Mouse (Mus musculus) heart, embryonic 13.5 days (tissue): ENCODE measurements around the gene Zfpl1. TPM values are rescaled to one million over a fixed set of nuclear protein-coding genes. Genes with fewer than 3 reads are reported as not detected.

Experiments used
- ATAC-seq: fragments of 200-750 bp; cut with Nextera tagmentation; 2 replicates; pipeline ENCODE4 v1.8.0; 2017; ENCODE audit warnings: moderate TSS enrichment; ENCODE audit not compliant: insufficient number of reproducible peaks, low FRiP score, low TSS enrichment; ENCODE audit errors: extremely low read depth
- H3K27ac ChIP-seq: fragments of 300-500 bp; sonication (generic); replicated peaks from 2 replicates; pipeline ENCODE4 v1.5.1; 2015; ENCODE audit warnings: moderate library complexity, mild to moderate bottlenecking, inconsistent platforms
- H3K27me3 ChIP-seq: fragments of 300-500 bp; sonication (generic); replicated peaks from 2 replicates; pipeline ENCODE4 v1.6.1; 2015; ENCODE audit warnings: mild to moderate bottlenecking, inconsistent platforms
- H3K36me3 ChIP-seq: fragments of 300-500 bp; sonication (generic); 2 replicates; pipeline ENCODE4 v1.6.1; 2015; ENCODE audit warnings: mild to moderate bottlenecking, inconsistent platforms
- H3K4me1 ChIP-seq: fragments of 300-500 bp; sonication (generic); 2 replicates; pipeline ENCODE4 v1.6.1; 2015; ENCODE audit warnings: inconsistent platforms
- H3K4me2 ChIP-seq: fragments of 300-500 bp; sonication (generic); 2 replicates; pipeline ENCODE4 v1.6.1; 2015; ENCODE audit warnings: inconsistent platforms, mild to moderate bottlenecking, moderate library complexity
- H3K4me3 ChIP-seq: fragments of 300-500 bp; sonication (generic); 2 replicates; pipeline ENCODE4 v1.5.1; 2015; ENCODE audit warnings: moderate library complexity, mild to moderate bottlenecking, inconsistent platforms
- H3K9ac ChIP-seq: fragments of 300-500 bp; sonication (generic); 2 replicates; pipeline ENCODE4 v1.6.1; 2015; ENCODE audit warnings: inconsistent platforms, mild to moderate bottlenecking, moderate library complexity
- H3K9me3 ChIP-seq: fragments of 300-500 bp; sonication (generic); 2 replicates; pipeline ENCODE4 v1.6.1; 2016; ENCODE audit warnings: inconsistent platforms
- WGBS: fragments of 180-500 bp; shearing (Covaris S2); methylation state at CpG from one replicate; pipeline ENCODE4 v1.1.7; 2015; ENCODE audit warnings: mixed read lengths; 5-methylcytosine and 5-hydroxymethylcytosine counted together
- polyA plus RNA-seq: library from polyadenylated mRNA; unstranded; fragments of >200 nt; fragmentation: Nextera tagmentation; extraction: Ambion mirVana; gene quantifications from 2 replicates; pipeline ENCODE4 v1.2.1, GENCODE M21; 2015

Zfpl1 gene
- polyA plus RNA-seq, 1 experiment from 2014 or later, result 53.7 TPM

GRCm38 (mm10) chr19:6067011-6067723 is 17.6 kb downstream of the Zfpl1 start:
- H3K4me2 ChIP-seq, result peak overlapping the region; percentile 99
- H3K36me3 ChIP-seq, result peaks cover 35% of the 10 kb centered on the region
- peaks cover 32% of the 10 kb centered on the region for H3K4me1 ChIP-seq
- no peaks in the 10 kb centered on the region for H3K9me3 ChIP-seq
- peak overlapping the region; percentile 74 for H3K27ac ChIP-seq
- 1% methylated on average over 30 of the region's 30 CpGs for WGBS
- peak overlapping the region; percentile 58 for H3K4me3 ChIP-seq
- H3K27me3 ChIP-seq, result no peaks in the 10 kb centered on the region
- ATAC-seq, result 0 out of 2 replicates have a peak, but pooled peaks have one; percentile 10
- H3K9ac ChIP-seq, result peak overlapping the region; percentile 79

DNA sequence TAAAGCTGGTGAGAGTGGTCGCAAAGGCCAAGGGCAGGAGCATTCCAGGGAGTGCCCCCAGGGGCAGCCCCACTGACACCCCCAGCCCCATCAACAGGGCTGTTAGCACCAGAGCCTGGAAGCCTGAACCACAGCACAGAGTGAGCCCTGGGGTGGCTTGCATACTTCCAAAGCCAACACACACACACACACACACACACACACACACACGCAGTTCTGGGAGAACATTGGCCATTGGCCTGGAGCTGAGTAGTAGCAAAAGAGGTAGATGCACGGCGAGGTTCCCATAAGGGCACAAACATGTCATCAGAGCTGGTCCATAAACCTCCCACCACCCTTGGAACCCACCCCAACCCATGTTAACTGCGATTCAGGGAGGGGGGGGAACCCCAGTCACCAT is 18.2 kb downstream of the Zfpl1 start:
- no peaks in the 10 kb centered on the region for H3K9me3 ChIP-seq
- peaks cover 36% of the 10 kb centered on the region for H3K4me1 ChIP-seq
- WGBS, result 31% methylated on average over 5 of the region's 5 CpGs
- H3K36me3 ChIP-seq, result peaks cover 33% of the 10 kb centered on the region
- no peak for ATAC-seq
- H3K9ac ChIP-seq, result peak overlapping the region; percentile 79
- peak overlapping the region; percentile 74; the same call in 1 of the 2 replicates for H3K27ac ChIP-seq
- H3K4me3 ChIP-seq, result peak overlapping the region; percentile 58
- peak overlapping the region; percentile 99 for H3K4me2 ChIP-seq
- no peaks in the 10 kb centered on the region for H3K27me3 ChIP-seq

GRCm38 (mm10) chr19:6063081-6063480 is 21.7 kb downstream of the Zfpl1 start:
- no peak for ATAC-seq
- no peak overlapping the region for H3K4me3 ChIP-seq
- peaks cover 18% of the 10 kb centered on the region for H3K36me3 ChIP-seq
- no peak overlapping the region for H3K27ac ChIP-seq
- H3K4me1 ChIP-seq, result peaks cover 46% of the 10 kb centered on the region
- WGBS, result 86% methylated on average over 6 of the region's 6 CpGs
- peak overlapping the region; percentile 93 for H3K4me2 ChIP-seq
- H3K27me3 ChIP-seq, result no peaks in the 10 kb centered on the region
- no peaks in the 10 kb centered on the region for H3K9me3 ChIP-seq
- peak overlapping the region; percentile 98; the same call in 1 of the 2 replicates for H3K9ac ChIP-seq

GRCm38 (mm10) chr19:6062418-6062817 is 22.3 kb downstream of the Zfpl1 start:
- peaks cover 18% of the 10 kb centered on the region for H3K36me3 ChIP-seq
- H3K4me2 ChIP-seq, result peak overlapping the region; percentile 93
- 69% methylated on average over 5 of the region's 5 CpGs for WGBS
- H3K4me1 ChIP-seq, result peaks cover 39% of the 10 kb centered on the region
- peak overlapping the region; percentile 91 for H3K4me3 ChIP-seq
- no peaks in the 10 kb centered on the region for H3K27me3 ChIP-seq
- no peak for ATAC-seq
- peak overlapping the region; percentile 98 for H3K9ac ChIP-seq
- no peaks in the 10 kb centered on the region for H3K9me3 ChIP-seq
- peak overlapping the region; percentile 95; the same call in 1 of the 2 replicates for H3K27ac ChIP-seq

GRCm38 (mm10) chr19:6061641-6062302 is 23.0 kb downstream of the Zfpl1 start:
- peak overlapping the region; percentile 95 for H3K27ac ChIP-seq
- peak overlapping the region; percentile 98 for H3K9ac ChIP-seq
- ATAC-seq, result no peak
- H3K4me3 ChIP-seq, result peak overlapping the region; percentile 91
- peaks cover 18% of the 10 kb centered on the region for H3K36me3 ChIP-seq
- WGBS, result 1% methylated on average over 44 of the region's 44 CpGs
- H3K4me1 ChIP-seq, result peaks cover 38% of the 10 kb centered on the region
- peak overlapping the region; percentile 93 for H3K4me2 ChIP-seq
- no peaks in the 10 kb centered on the region for H3K9me3 ChIP-seq
- H3K27me3 ChIP-seq, result no peaks in the 10 kb centered on the region

- Histone ChIP-seq H3K9ac (peak within 1 kb of the TSS; percentile 98), H3K36me3 (peaks cover 18% of the 10 kb centered on the region), H3K4me2 (peak within 1 kb of the TSS; percentile 93), H3K9me3 (no peaks in the 10 kb centered on the region), H3K4me1 (peaks cover 38% of the 10 kb centered on the region), H3K27me3 (no peaks in the 10 kb centered on the region), H3K27ac (peak within 1 kb of the TSS; percentile 95), H3K4me3 (peak within 1 kb of the TSS; percentile 91)
- peak; percentile 54; the same call in 1 of the 2 replicates for ATAC-seq
- under 1% methylated on average over 58 of the region's 58 CpGs for WGBS
These were observed 23.7 kb downstream of the Zfpl1 start, which contains the start of gene Znhit2 for GRCm38 (mm10) chr19:6061021-6061533. Gene Znhit2 (plus strand): TSS chr19:6061192.

GRCm38 (mm10) chr19:6058966-6059365 is 25.8 kb downstream of the Zfpl1 start:
- Histone ChIP-seq H3K9me3 (no peaks in the 10 kb centered on the region), H3K27ac (0 out of 2 replicates have a peak overlapping the region, but pooled peaks have one; percentile 75), H3K4me2 (peak overlapping the region; percentile 80), H3K27me3 (no peaks in the 10 kb centered on the region), H3K4me3 (peak overlapping the region; percentile 69), H3K4me1 (peaks cover 45% of the 10 kb centered on the region), H3K9ac (peak overlapping the region; percentile 96), H3K36me3 (peaks cover 37% of the 10 kb centered on the region)
- no peak for ATAC-seq
- WGBS, result 74% methylated on average over 5 of the region's 5 CpGs

GRCm38 (mm10) chr19:6058513-6058912 is 26.2 kb downstream of the Zfpl1 start:
- 28% methylated on average over 5 of the region's 5 CpGs for WGBS
- H3K4me1 ChIP-seq, result peaks cover 45% of the 10 kb centered on the region
- no peaks in the 10 kb centered on the region for H3K9me3 ChIP-seq
- H3K27me3 ChIP-seq, result no peaks in the 10 kb centered on the region
- H3K4me2 ChIP-seq, result peak overlapping the region; percentile 80
- no peak for ATAC-seq
- H3K27ac ChIP-seq, result peak overlapping the region; percentile 75
- peak overlapping the region; percentile 96 for H3K9ac ChIP-seq
- peaks cover 42% of the 10 kb centered on the region for H3K36me3 ChIP-seq
- peak overlapping the region; percentile 69 for H3K4me3 ChIP-seq

GRCm38 (mm10) chr19:6057313-6058096 is 27.3 kb downstream of the Zfpl1 start, which contains the start of the genes Mrpl49 and Fau:
Gene Mrpl49 (minus strand): TSS chr19:6057785.
Gene Fau (plus strand): TSS chr19:6057844.
- ATAC-seq, result peak; percentile 91

DNA sequence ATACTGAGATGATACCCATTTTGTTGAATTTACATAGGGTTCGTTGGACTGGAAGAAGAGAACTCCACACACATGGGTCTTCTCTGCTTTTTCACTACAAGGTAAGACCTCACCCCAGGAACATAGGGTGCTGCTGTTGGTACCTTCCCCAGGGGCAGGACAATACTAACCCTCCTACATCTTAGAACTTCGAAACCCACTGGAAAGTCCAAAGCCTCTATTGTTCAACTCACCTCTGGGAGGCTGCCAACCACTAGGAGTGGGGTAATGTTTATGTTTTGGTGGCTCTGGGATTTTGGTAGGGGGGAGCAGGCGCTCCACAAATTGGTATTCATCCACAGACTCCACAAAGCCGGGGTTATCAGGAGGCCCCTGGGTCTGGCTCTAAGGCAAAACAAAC is 28.1 kb downstream of the Zfpl1 start:
- no peak for ATAC-seq
- no peaks in the 10 kb centered on the region for H3K9me3 ChIP-seq
- peaks cover 35% of the 10 kb centered on the region for H3K4me1 ChIP-seq
- H3K27me3 ChIP-seq, result no peaks in the 10 kb centered on the region
- peaks cover 60% of the 10 kb centered on the region for H3K36me3 ChIP-seq
- WGBS, result 59% methylated on average over 4 of the region's 4 CpGs
- H3K4me2 ChIP-seq, result peak overlapping the region; percentile 87
- H3K4me3 ChIP-seq, result peak overlapping the region; percentile 69
- H3K9ac ChIP-seq, result peak overlapping the region; percentile 95
- H3K27ac ChIP-seq, result no peak overlapping the region

More at GRCm38 (mm10) chr19:6057313-6058096, 27.3 kb downstream of the Zfpl1 start, which contains the start of the genes Mrpl49 and Fau:
- H3K27ac ChIP-seq, result peak within 1 kb of the TSS; percentile 75
- peak within 1 kb of the TSS; percentile 87 for H3K4me2 ChIP-seq
- WGBS, result under 1% methylated on average over 55 of the region's 63 CpGs
- H3K36me3 ChIP-seq, result peaks cover 52% of the 10 kb centered on the region
- peak within 1 kb of the TSS; percentile 96 for H3K9ac ChIP-seq
- peaks cover 40% of the 10 kb centered on the region for H3K4me1 ChIP-seq
- H3K4me3 ChIP-seq, result peak within 1 kb of the TSS; percentile 69
- no peaks in the 10 kb centered on the region for H3K27me3 ChIP-seq
- no peaks in the 10 kb centered on the region for H3K9me3 ChIP-seq
